Mouse (Mus musculus): Measurements from ENCODE around the gene Nucks1. TPM values are rescaled to one million over a fixed set of nuclear protein-coding genes. Genes with fewer than 3 reads are reported as not detected.
A peak's percentile ranks its signal among the peaks of the same experiment; 100 is the strongest.

Gene Nucks1
- total RNA-seq, 2 experiments from 2014 or later, result 148 to 157 TPM

- DNase-seq (ENCODE audit: low spot score in 2 of 2), result no peak
These were observed 7.3 kb downstream of the Nucks1 start for GRCm38 (mm10) chr1:131917634-131918033.

GRCm38 (mm10) chr1:131919052-131919451 is 8.7 kb downstream of the Nucks1 start:
- DNase-seq (ENCODE audit: low spot score in 2 of 2), result no peak

GRCm38 (mm10) chr1:131922100-131922499 is 11.8 kb downstream of the Nucks1 start:
- DNase-seq (ENCODE audit: low spot score in 2 of 2), result no peak

- DNase-seq (ENCODE audit: low spot score in 2 of 2), result no peak
These were observed 23.1 kb downstream of the Nucks1 start for GRCm38 (mm10) chr1:131933471-131933870.

GRCm38 (mm10) chr1:131937659-131938305 is 27.4 kb downstream of the Nucks1 start:
- peak; percentile 72 to 79 for DNase-seq (ENCODE audit: low spot score in 2 of 2)

DNA sequence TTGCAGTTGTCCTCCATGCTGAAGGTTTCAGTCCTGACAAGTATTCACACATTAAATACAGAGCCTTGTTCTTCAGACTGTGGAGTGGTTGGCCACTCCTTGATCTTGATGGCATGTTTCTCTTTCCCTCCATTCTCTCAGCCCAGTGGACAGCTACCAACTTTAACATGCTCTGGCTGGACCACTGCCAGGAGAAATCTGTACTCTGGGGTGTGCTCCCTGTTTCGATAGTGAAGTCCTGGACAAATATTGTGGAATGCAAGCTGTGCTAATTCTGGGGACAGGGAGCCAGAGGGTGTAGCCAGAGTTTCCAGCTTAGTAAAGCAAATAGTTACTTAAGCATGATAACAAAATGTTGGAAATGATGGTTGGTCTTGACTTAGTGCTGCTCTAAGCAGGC is 28.5 kb downstream of the Nucks1 start:
- DNase-seq (ENCODE audit: low spot score in 2 of 2), result no peak

- DNase-seq (ENCODE audit: low spot score in 2 of 2), result no peak
These were observed 30.4 kb downstream of the Nucks1 start for GRCm38 (mm10) chr1:131940711-131941244.

- no peak for DNase-seq (ENCODE audit: low spot score in 2 of 2)
These were observed 31.2 kb downstream of the Nucks1 start for GRCm38 (mm10) chr1:131941501-131941900.

DNA sequence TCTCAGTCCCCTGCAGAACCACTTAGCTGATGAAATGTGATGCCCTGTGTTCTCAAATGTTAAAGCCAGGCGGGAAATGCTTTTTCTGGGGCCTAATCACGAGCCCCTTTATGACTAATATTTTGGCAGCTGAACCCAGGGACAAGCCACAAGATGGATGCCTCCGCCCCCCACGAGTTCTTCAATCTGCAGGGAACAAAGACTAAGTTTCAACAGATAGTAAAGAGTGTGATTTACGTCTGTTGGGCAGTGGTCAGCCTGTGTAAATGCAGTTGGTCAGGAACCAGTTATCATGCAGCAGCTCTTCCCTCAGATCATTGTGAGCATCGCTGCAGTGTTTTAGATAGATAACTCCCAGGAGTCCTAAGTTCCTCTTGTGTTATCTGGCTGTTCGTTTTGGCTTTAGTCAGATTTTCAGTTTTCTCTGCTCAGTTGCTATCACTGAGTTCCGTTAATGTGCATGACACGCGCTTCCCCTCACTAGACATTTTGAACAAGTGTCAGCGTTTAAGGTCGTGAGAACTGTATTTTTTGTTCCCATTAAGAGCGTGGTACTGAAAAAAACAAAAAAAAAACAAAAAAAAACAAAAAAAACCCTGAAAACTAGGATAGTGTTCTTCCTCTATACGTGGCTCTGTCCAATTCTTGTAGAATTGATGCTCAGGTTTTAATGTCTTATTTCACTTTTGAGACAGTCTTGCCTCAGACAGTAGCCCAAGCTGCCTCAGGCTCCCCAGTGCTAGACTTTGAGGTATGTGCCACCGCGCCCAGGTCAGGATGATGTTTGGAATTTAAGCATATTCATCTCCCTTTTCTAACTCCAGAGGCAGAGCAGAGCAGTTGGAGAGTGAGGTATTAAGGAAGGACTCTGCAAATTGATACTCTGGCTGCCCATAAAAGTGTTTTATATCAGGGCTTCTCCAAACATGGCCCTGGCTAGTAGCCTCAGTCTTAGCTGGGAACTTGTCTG is 32.6 kb downstream of the Nucks1 start:
- DNase-seq (ENCODE audit: low spot score in 2 of 2), result no peak

- no peak for DNase-seq (ENCODE audit: low spot score in 2 of 2)
These were observed 35.5 kb downstream of the Nucks1 start for GRCm38 (mm10) chr1:131945674-131946440.

GRCm38 (mm10) chr1:131946462-131947215 is 36.3 kb downstream of the Nucks1 start:
- no peak for DNase-seq (ENCODE audit: low spot score in 2 of 2)

GRCm38 (mm10) chr1:131947997-131948525 is 37.7 kb downstream of the Nucks1 start:
- no peak for DNase-seq (ENCODE audit: low spot score in 2 of 2)

DNA sequence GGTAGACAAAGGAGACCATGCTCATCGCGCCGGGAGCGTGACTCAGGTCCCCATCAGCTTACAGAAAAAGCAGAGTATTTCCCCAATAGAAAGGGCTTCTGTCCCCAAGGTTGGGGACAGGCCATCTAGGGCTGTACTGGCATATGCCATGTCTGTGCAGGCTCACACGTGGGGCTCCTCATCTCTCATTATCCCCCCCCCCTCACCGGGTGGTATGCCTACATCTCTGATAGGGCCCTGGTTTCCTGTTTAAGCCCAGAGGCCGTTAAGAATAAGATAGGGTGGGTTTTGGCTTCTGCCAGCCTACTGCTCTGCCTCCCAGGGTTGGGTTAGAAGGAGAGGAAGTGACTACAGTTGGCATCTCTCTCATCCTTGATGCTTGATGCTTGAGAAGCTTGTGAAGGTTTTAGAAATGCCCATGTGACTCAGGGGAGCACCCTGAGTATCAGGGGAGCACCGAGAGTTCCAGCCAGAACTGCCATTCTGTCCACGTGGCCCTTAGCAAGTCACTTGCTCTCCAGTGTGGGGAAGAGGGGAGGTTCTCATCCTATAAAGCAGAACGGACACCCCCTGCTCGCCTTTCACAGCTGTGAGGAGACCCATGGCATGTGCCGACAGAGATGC is 44.0 kb downstream of the Nucks1 start:
- DNase-seq (ENCODE audit: low spot score in 2 of 2), result no peak

GRCm38 (mm10) chr1:131955131-131955757 is 44.9 kb downstream of the Nucks1 start:
- no peak for DNase-seq (ENCODE audit: low spot score in 2 of 2)

DNA sequence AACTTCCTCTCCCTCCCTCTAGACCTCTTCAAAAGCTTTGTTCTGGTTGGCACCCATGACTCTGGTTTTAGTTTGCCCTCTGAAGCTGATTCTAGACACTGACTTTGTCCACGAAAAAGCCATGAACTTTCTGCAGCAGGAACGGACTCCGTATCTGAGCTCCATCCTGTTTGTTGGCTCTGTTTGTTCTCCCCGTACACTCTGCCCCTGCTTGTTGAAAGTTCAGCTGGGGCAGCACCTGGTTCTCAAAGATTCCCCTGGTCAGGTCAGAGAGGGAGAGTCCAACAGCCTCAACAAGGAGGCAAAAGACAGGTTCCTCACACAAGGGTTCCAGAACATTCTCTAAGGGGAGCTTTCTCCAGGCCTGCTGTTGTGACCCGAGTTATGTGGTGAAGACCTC is 47.1 kb downstream of the Nucks1 start:
- no peak for DNase-seq (ENCODE audit: low spot score in 2 of 2)

- no peak for DNase-seq (ENCODE audit: low spot score in 2 of 2)
These were observed 50.7 kb downstream of the Nucks1 start for GRCm38 (mm10) chr1:131961004-131961403.

- DNase-seq (ENCODE audit: low spot score in 2 of 2), result no peak
These were observed 52.3 kb downstream of the Nucks1 start, which contains the start of gene Slc45a3 for GRCm38 (mm10) chr1:131962606-131963084. TSS of gene Slc45a3 (plus strand) at chr1:131962967.

GRCm38 (mm10) chr1:131963085-131963951 is 53.0 kb downstream of the Nucks1 start:
- no peak for DNase-seq (ENCODE audit: low spot score in 2 of 2)
